Mouse (Mus musculus) stomach, postnatal 0 days (tissue): ENCODE data around the gene 1810013L24Rik. TPM values are rescaled to one million over a fixed set of nuclear protein-coding genes. Genes with fewer than 3 reads are reported as not detected.
"Not testable (repeated sequence)": the region's sequence is repeated elsewhere in the genome, so short reads cannot be mapped to it uniquely, and the experiment has no call there.

ENCODE experiments used
- ATAC-seq: fragments of 200-750 bp; cut with Nextera tagmentation; 2 replicates; pipeline ENCODE4 v1.8.0; 2017; ENCODE audit not compliant: low FRiP score, low TSS enrichment
- DNase-seq: peaks from one replicate; pipeline ENCODE4 v3.0.0-alpha.2; 2016; ENCODE audit warnings: low spot score
- H3K27ac ChIP-seq: fragments of 300-500 bp; sonication (generic); replicated peaks from 2 replicates; pipeline ENCODE4 v1.5.1; 2014; ENCODE audit warnings: mild to moderate bottlenecking, control low read depth
- H3K27me3 ChIP-seq: fragments of 300-500 bp; sonication (generic); 2 replicates; pipeline ENCODE4 v1.6.1; 2014; ENCODE audit warnings: low read length; ENCODE audit not compliant: control insufficient read depth, insufficient read depth
- H3K36me3 ChIP-seq: fragments of 300-500 bp; sonication (generic); 2 replicates; pipeline ENCODE4 v1.6.1; 2014; ENCODE audit warnings: low read length, mixed read lengths; ENCODE audit not compliant: control insufficient read depth, insufficient read depth
- H3K4me1 ChIP-seq: fragments of 300-500 bp; sonication (generic); replicated peaks from 2 replicates; pipeline ENCODE4 v1.6.1; 2014; ENCODE audit warnings: antibody characterized with exemption; ENCODE audit not compliant: control insufficient read depth, insufficient read depth
- H3K4me2 ChIP-seq: fragments of 300-500 bp; sonication (generic); replicated peaks from 2 replicates; pipeline ENCODE4 v1.6.1; 2014; ENCODE audit warnings: low read depth, mild to moderate bottlenecking, control low read depth, moderate library complexity
- H3K4me3 ChIP-seq: fragments of 300-500 bp; sonication (generic); 2 replicates; pipeline ENCODE4 v1.5.1; 2014; ENCODE audit warnings: low read depth, low read length, control low read depth
- H3K9ac ChIP-seq: fragments of 300-500 bp; sonication (generic); 2 replicates; pipeline ENCODE4 v1.6.1; 2014; ENCODE audit warnings: mild to moderate bottlenecking, low read length, control low read depth, mixed read lengths
- H3K9me3 ChIP-seq: fragments of 300-500 bp; sonication (generic); 2 replicates; pipeline ENCODE4 v1.6.1; 2016; ENCODE audit warnings: low read length; ENCODE audit not compliant: control insufficient read depth
- CTCF ChIP-seq: IDR thresholded peaks from 2 replicates; pipeline ENCODE4 v1.5.1; 2016; ENCODE audit warnings: antibody characterized with exemption, low read depth, mild to moderate bottlenecking, moderate library complexity
- EP300 ChIP-seq: optimal IDR thresholded peaks from 2 replicates; pipeline ENCODE3; 2016; ENCODE audit warnings: antibody characterized with exemption
- WGBS: fragments of 180-500 bp; shearing (Covaris S2); extraction: QIAGEN DNeasy Blood & Tissue Kit; methylation state at CpG from one replicate; pipeline ENCODE4 v1.1.7; 2014; 5-methylcytosine and 5-hydroxymethylcytosine counted together
- polyA plus RNA-seq: library from polyadenylated mRNA; unstranded; fragments of >200 nt; fragmentation: Nextera tagmentation; extraction: Ambion mirVana; gene quantifications from 2 replicates; pipeline ENCODE4 v1.2.1, GENCODE M21; 2015

1810013L24Rik gene
- polyA plus RNA-seq, 1 experiment from 2014 or later: 15.6 TPM

- Histone ChIP-seq H3K4me2 (no peak overlapping the region), H3K36me3 (no peaks in the 10 kb centered on the region), H3K27me3 (no peaks in the 10 kb centered on the region), H3K9me3 (no peaks in the 10 kb centered on the region), H3K4me1 (no peaks in the 10 kb centered on the region), H3K27ac (no peak overlapping the region), H3K9ac (no peak overlapping the region), H3K4me3 (no peak overlapping the region)
- TF ChIP-seq EP300 (no peak), CTCF (no peak)
- ATAC-seq (no peak), DNase-seq (no peak)
- 87% methylated on average over 4 of the region's 4 CpGs for WGBS
These were observed 65.4 kb downstream of the 1810013L24Rik start for GRCm38 (mm10) chr16:8895301-8895700.

GRCm38 (mm10) chr16:8906115-8906514 is 76.2 kb downstream of the 1810013L24Rik start:
- not testable (repeated sequence) for H3K4me3 ChIP-seq

More at GRCm38 (mm10) chr16:8906115-8906514, 76.2 kb downstream of the 1810013L24Rik start:
- H3K4me1 ChIP-seq, H3K4me2 ChIP-seq, ATAC-seq, H3K36me3 ChIP-seq, H3K9me3 ChIP-seq, H3K27me3 ChIP-seq, H3K27ac ChIP-seq, DNase-seq, H3K9ac ChIP-seq: not testable (repeated sequence)
- 25% methylated on average over 2 of the region's 2 CpGs for WGBS

Other genes starting within 250 kb of the 1810013L24Rik start
- gene Pmm2, start 192.4 kb upstream of the 1810013L24Rik start, polyA plus RNA-seq: 74.2 and 74.9 TPM in 2 replicates
- 11.1 and 11.8 TPM in 2 replicates for gene Tmem186, start 192.4 kb upstream of the 1810013L24Rik start, polyA plus RNA-seq
- gene Carhsp1, start 157.9 kb upstream of the 1810013L24Rik start, polyA plus RNA-seq: 53.1 and 53.8 TPM in 2 replicates
- not detected in 2 replicates for gene Gm5767, start 149.3 kb upstream of the 1810013L24Rik start, polyA plus RNA-seq
- 15.7 and 18.1 TPM in 2 replicates for gene Usp7, start 37.8 kb upstream of the 1810013L24Rik start, polyA plus RNA-seq